Mouse (Mus musculus): ENCODE measurements around the gene Vasn. TPM values are rescaled to one million over a fixed set of nuclear protein-coding genes. Genes with fewer than 3 reads are reported as not detected.

Vasn gene
- total RNA-seq, 2 experiments from 2014 or later: 4.8 to 6.0 TPM

GRCm38 (mm10) chr16:4649692-4650091 is 10.0 kb downstream of the Vasn start:
- DNase-seq: peak; percentile 40
- H3K4me3 ChIP-seq: peak overlapping the region; percentile 54
- intact Hi-C loops (cut with DNase I): no loop called here
- peak overlapping the region; percentile 78 for H3K27ac ChIP-seq
- TF ChIP-seq CTCF (IDR thresholded peaks at IDR 0.05): no peak

GRCm38 (mm10) chr16:4650161-4650560 is 10.4 kb downstream of the Vasn start:
- TF ChIP-seq CTCF (IDR thresholded peaks at IDR 0.05): no peak
- Histone ChIP-seq H3K4me3 (peak overlapping the region; percentile 54), H3K27ac (peak overlapping the region; percentile 78)
- peak; percentile 17 for DNase-seq
- intact Hi-C loops (cut with DNase I): no loop called here

GRCm38 (mm10) chr16:4651081-4651480 is 11.3 kb downstream of the Vasn start:
- intact Hi-C loops (cut with DNase I): no loop called here
- TF ChIP-seq CTCF (IDR thresholded peaks at IDR 0.05): no peak
- peak overlapping the region; percentile 54 for H3K4me3 ChIP-seq
- H3K27ac ChIP-seq: peak overlapping the region; percentile 80
- no peak for DNase-seq

GRCm38 (mm10) chr16:4651624-4652023 is 11.9 kb downstream of the Vasn start:
- no peak for TF ChIP-seq CTCF (IDR thresholded peaks at IDR 0.05)
- intact Hi-C loops (cut with DNase I): no loop called here
- peak overlapping the region; percentile 80 for H3K27ac ChIP-seq
- DNase-seq: peak; percentile 43
- peak overlapping the region; percentile 54 for H3K4me3 ChIP-seq

DNA sequence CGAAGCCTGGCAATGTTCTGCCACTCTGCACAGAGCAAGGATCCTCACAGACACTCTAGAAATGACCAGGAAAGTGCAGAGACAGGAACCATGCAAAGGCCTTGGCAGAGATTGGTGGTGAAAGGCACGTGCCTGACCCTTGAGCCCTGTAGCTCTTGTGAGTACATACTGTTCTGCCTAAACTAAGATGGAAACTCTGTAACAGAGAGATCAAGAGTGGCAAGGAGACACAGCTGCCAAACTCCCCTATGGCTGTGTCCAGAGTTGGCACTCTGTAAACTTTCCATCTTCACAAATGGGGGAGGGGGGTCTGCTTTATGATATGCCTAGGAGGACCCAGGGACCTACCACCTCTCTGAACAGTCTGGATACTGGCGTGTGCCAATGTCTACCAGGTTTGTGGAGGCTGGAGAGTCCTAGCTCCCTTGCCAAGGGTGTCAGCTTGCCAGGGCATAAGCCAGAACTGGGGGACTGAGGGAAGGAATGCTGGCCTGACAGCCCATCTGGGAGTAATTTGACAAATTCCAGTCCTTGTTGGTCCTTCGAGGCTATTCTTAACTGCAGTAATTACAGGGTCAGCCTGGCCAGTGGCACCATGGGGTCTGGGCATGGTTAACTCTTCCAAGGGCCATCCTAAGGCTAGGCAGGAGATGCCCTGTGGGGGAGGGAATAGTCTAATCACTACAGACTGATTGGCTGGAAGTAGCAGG is 13.1 kb downstream of the Vasn start:
- DNase-seq: peak; percentile 73
- Histone ChIP-seq H3K4me3 (no peak overlapping the region), H3K27ac (peak overlapping the region; percentile 80)
- intact Hi-C loops (cut with DNase I): no loop called here
- TF ChIP-seq CTCF (IDR thresholded peaks at IDR 0.05): no peak

GRCm38 (mm10) chr16:4654706-4655105 is 15.0 kb downstream of the Vasn start:
- intact Hi-C loops (cut with DNase I): no loop called here
- Histone ChIP-seq H3K4me3 (peak overlapping the region; percentile 39), H3K27ac (peak overlapping the region; percentile 80)
- DNase-seq: peak; percentile 69
- peak; percentile 54 for TF ChIP-seq CTCF (IDR thresholded peaks at IDR 0.05)

- TF ChIP-seq CTCF (IDR thresholded peaks at IDR 0.05): peak; percentile 42
- H3K4me3 ChIP-seq: no peak overlapping the region; the same call in 1 of the 2 replicates
- H3K27ac ChIP-seq: peak overlapping the region; percentile 80
- DNase-seq: peak; percentile 63
- intact Hi-C loops (cut with DNase I): no loop called here
These were observed 15.6 kb downstream of the Vasn start for GRCm38 (mm10) chr16:4655251-4655734.

DNA sequence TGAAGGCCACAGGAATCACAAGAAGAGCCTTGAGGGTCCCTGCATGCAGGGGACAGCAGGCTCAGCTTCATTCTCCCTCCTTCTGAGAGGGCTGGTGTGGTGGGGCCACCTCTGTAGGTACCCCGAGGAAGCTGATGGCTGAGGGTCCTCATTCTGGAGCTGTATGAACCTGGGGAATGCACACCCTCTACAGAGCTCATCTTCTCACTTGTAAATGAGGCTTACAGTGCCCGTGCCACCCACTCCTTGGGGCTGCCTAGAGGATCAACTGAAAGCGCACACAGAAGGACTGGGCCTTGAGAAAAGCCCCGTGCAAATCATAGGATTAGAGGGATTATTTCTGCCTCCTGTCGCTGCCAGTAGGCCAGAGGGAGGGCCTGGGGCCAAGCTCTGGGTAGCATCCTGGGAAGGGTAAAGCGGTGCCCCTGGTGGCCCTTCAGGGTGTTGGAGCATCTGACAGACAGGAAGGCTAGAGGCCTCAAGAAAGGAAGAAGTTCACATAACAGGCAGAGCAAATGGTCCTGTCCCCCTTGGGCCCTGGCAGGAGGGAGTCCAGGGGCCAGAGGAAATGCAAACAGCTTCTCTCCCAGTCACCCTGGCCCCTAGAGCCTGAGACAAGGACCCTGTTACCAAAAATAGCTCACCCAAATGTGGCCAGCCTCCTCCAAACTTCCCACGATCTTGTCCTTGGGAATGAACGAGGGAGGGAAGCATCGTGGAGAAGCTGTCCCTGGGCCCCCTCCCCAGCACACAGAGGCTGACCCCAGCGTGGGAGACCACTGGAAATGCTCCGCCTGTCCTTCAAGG is 16.2 kb downstream of the Vasn start:
- no peak overlapping the region for H3K4me3 ChIP-seq
- peak; percentile 16; the same call in 1 of the 2 replicates for TF ChIP-seq CTCF (IDR thresholded peaks at IDR 0.05)
- intact Hi-C loops (cut with DNase I): no loop called here
- H3K27ac ChIP-seq: peak overlapping the region; percentile 80
- peak; percentile 49 for DNase-seq

GRCm38 (mm10) chr16:4656571-4657081 is 16.9 kb downstream of the Vasn start:
- H3K27ac ChIP-seq: peak overlapping the region; percentile 80
- intact Hi-C loops (cut with DNase I): no loop called here
- no peak for TF ChIP-seq CTCF (IDR thresholded peaks at IDR 0.05)
- no peak overlapping the region for H3K4me3 ChIP-seq
- no peak for DNase-seq

- intact Hi-C loops (cut with DNase I): loop anchor here (2.0 kb wide), 1 partner anchor 14 kb away; no protein-coding TSS in a partner anchor
- TF ChIP-seq CTCF (IDR thresholded peaks at IDR 0.05): no peak
- Histone ChIP-seq H3K27ac (peak overlapping the region; percentile 53), H3K4me3 (no peak overlapping the region)
- peak; percentile 60 for DNase-seq
These were observed 19.1 kb downstream of the Vasn start for GRCm38 (mm10) chr16:4658781-4659245.

- TF ChIP-seq CTCF (IDR thresholded peaks at IDR 0.05): no peak
- intact Hi-C loops (cut with DNase I): loop anchor here (2.0 kb wide), 1 partner anchor 13 kb away; no protein-coding TSS in a partner anchor
- no peak overlapping the region for H3K4me3 ChIP-seq
- H3K27ac ChIP-seq: peak overlapping the region; percentile 53
- DNase-seq: no peak
These were observed 19.6 kb downstream of the Vasn start for GRCm38 (mm10) chr16:4659326-4659725.

- no peak for DNase-seq
- no peak overlapping the region for H3K27ac ChIP-seq
- H3K4me3 ChIP-seq: no peak overlapping the region
- intact Hi-C loops (cut with DNase I): no loop called here
- no peak for TF ChIP-seq CTCF (IDR thresholded peaks at IDR 0.05)
These were observed 21.9 kb downstream of the Vasn start for GRCm38 (mm10) chr16:4661605-4662004.

GRCm38 (mm10) chr16:4663806-4664205 is 24.1 kb downstream of the Vasn start:
- H3K4me3 ChIP-seq: no peak overlapping the region
- TF ChIP-seq CTCF (IDR thresholded peaks at IDR 0.05): no peak
- H3K27ac ChIP-seq: no peak overlapping the region
- intact Hi-C loops (cut with DNase I): no loop called here
- DNase-seq: no peak

Data from gastrocnemius, adult 2 months (tissue).